ENCODE assay signal across 9 mouse cellular contexts in the genomic region with DNA sequence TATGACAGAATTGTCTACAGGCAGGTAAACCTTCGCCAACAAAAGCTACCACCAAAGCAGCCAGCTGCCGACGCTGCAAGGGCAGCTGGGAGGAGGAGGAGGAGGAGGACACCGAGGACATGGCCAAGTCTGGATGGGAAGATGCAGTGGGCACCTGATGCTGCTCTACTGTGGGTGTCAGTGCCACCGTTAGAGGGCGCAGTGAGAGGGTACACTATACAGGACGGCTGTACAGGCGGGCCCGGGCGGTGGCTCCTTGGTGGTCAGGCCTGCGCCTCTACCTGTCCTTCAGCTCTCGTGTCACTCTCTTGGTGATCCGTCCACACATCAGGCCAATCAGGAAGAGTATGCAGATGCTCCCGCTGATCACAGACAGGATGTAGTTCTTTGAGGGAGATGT.
DNase-seq lines count a peak whose midpoint lies in the region; ATAC-seq and TF ChIP-seq lines count a peak whose summit lies in the region.
"Had no signal": no experiment of that assay in that cellular context is flagged by ENCODE, and none has a peak within 500 bp of the region (broad histone marks: within the 10 kb centered on the region; RNA-seq: fewer than 3 reads in every experiment).

No protein-coding gene starts in this region.

- no peak overlapping the region for H3K4me3 ChIP-seq in kidney, postnatal 0 days (replicated peaks; ENCODE audit: low read depth, low read length)
- H3K4me3 ChIP-seq in liver, postnatal 0 days (ENCODE audit: low read depth, low read length) = no peak overlapping the region
- H3K4me3 ChIP-seq: erythroblast, embryonic 14.5 days had no signal

- no peaks in the 10 kb centered on the region for H3K27me3 ChIP-seq in kidney, postnatal 0 days (ENCODE audit: insufficient read depth, low read length)
- H3K27me3 ChIP-seq in liver, postnatal 0 days (ENCODE audit: insufficient read depth, low read length) = no peaks in the 10 kb centered on the region

- TF ChIP-seq EP300 in liver, postnatal 0 days (IDR thresholded peaks at IDR 0.05; ENCODE audit: low read depth) = no peak

- DNase-seq in CD4-positive helper T cell, adult 2 months (ENCODE audit: low read depth, low spot score) = peak; percentile 28
- peak; percentile 40 for DNase-seq in WW6 (ENCODE audit: low read depth, low spot score)
- DNase-seq in cerebellum, postnatal 4 days (ENCODE audit: low spot score in 2 of 2) = peak; percentile 43 to 59
- DNase-seq in kidney, postnatal 0 days (ENCODE audit: low spot score) = peak; percentile 59
- peak; percentile 66 for DNase-seq in liver, postnatal 0 days
- peak; percentile 6 for DNase-seq in retina, postnatal 7 days (ENCODE audit: low read depth, low spot score)
- DNase-seq in urinary bladder, postnatal 25 days (ENCODE audit: low spot score) = peak; percentile 41

- TF ChIP-seq CTCF in kidney, postnatal 0 days (IDR thresholded peaks at IDR 0.05; ENCODE audit: low read depth) = peak; percentile 66
- peak; percentile 73 for TF ChIP-seq CTCF in liver, postnatal 0 days (IDR thresholded peaks at IDR 0.05; ENCODE audit: low read depth)

- H3K9ac ChIP-seq in kidney, postnatal 0 days (ENCODE audit: low read depth, low read length) = no peak overlapping the region
- H3K9ac ChIP-seq in liver, postnatal 0 days (replicated peaks) = no peak overlapping the region

- H3K4me2 ChIP-seq in kidney, postnatal 0 days (ENCODE audit: low read length) = no peak overlapping the region
- no peak overlapping the region for H3K4me2 ChIP-seq in liver, postnatal 0 days (ENCODE audit: low read depth, low read length)

- H3K36me3 ChIP-seq in kidney, postnatal 0 days (ENCODE audit: insufficient read depth, low read length) = peaks cover 66% of the 10 kb centered on the region
- peaks cover 61% of the 10 kb centered on the region for H3K36me3 ChIP-seq in liver, postnatal 0 days (replicated peaks; ENCODE audit: insufficient read depth, low read length)

- H3K27ac ChIP-seq in kidney, postnatal 0 days = no peak overlapping the region
- no peak overlapping the region for H3K27ac ChIP-seq in liver, postnatal 0 days (ENCODE audit: low read depth)

- peak; percentile 89 for ATAC-seq in granulocyte monocyte progenitor cell, adult 5-6 weeks (replicated peaks; ENCODE audit: poor library complexity, severe bottlenecking)
- peak; percentile 80 for ATAC-seq in kidney, postnatal 0 days (replicated peaks; ENCODE audit: low FRiP score, low read depth)
- peak; percentile 35; the same call in 1 of the 2 replicates for ATAC-seq in liver, postnatal 0 days

- no peaks in the 10 kb centered on the region for H3K4me1 ChIP-seq in kidney, postnatal 0 days (replicated peaks; ENCODE audit: insufficient read depth, low read length)
- H3K4me1 ChIP-seq in liver, postnatal 0 days (ENCODE audit: insufficient read depth) = no peaks in the 10 kb centered on the region

- no peaks in the 10 kb centered on the region for H3K9me3 ChIP-seq in kidney, postnatal 0 days (replicated peaks; ENCODE audit: low read length)
- H3K9me3 ChIP-seq in liver, postnatal 0 days (ENCODE audit: low read length) = no peaks in the 10 kb centered on the region

- WGBS in kidney, postnatal 0 days = 55% methylated on average over 14 of the region's 14 CpGs
- WGBS in liver, postnatal 0 days (ENCODE audit: insufficient replicate concordance) = 54% methylated on average over 13 of the region's 14 CpGs

Comparison
In these comparisons a context has a peak if more than half of its experiments do, and no peak if none do; other contexts are left out.
1. DNase-seq: peak in every context shown above with its lines; median percentile 66 in liver, postnatal 0 days; 59 in kidney, postnatal 0 days; 51 in cerebellum, postnatal 4 days; 41 in urinary bladder, postnatal 25 days; 40 in WW6; 28 in CD4-positive helper T cell, adult 2 months; 6 in retina, postnatal 7 days.
2. ATAC-seq: peak in every context shown above with its lines; median percentile 89 in granulocyte monocyte progenitor cell, adult 5-6 weeks; 80 in kidney, postnatal 0 days; 35 in liver, postnatal 0 days.